Mouse (Mus musculus): ENCODE measurements around the gene Otulinl.
A peak's percentile ranks its signal among the peaks of the same experiment; 100 is the strongest.

The Otulinl gene

DNA sequence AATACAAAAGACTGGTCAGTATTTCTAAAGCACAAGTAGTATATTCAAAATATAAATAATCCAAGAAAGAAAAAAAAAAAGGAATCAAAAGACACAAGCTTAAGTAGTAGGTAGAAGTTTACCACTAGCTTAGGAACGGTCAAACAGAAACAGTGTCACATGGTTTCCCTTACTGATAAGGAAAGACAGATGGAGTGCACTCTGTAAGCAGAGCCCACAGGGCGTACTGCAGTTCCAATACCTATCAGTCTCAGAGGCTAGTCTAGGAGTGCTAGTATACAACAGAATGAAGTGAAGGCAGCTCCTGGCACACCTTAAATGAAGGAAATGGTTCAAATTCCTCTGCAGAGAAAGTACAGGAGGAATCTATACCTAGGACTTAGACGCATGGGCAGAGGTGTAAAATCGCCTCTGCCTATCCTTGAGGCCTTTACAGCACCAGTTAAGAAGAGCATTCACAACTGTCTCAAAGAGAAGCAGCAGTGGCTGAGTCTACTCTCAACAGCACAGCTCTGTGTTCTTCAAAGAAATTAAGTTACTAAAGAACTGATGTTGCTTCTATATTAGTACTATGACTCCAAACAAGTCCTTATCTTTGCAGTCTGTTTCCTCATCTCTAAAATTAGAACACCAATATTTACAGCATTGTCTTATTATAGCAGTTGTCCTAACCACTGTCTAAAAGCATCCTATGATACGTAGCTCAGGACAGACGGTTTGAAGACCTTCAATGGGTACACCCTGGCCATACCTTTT is 62.4 kb downstream of the Otulinl start:
- DNase-seq (ENCODE audit: low read depth, low spot score), result no peak

DNA sequence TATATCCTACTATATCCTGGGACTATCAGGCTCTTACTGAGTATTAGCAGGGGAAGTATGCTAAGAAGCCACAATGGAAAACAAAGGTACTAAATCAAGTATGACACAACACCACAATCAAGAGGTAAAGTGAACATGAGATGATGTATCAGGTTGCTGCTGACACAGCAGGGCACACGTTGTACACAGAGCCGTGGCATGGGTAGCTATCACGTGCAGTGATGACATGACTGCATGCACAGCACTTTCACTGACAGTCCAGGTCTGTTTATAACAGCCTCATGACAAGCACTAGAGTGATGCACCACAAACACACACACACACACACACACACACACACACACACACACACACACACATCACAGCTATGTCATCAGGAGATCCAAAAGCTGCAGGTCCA is 64.2 kb downstream of the Otulinl start:
- DNase-seq (ENCODE audit: low read depth, low spot score), result no peak

DNA sequence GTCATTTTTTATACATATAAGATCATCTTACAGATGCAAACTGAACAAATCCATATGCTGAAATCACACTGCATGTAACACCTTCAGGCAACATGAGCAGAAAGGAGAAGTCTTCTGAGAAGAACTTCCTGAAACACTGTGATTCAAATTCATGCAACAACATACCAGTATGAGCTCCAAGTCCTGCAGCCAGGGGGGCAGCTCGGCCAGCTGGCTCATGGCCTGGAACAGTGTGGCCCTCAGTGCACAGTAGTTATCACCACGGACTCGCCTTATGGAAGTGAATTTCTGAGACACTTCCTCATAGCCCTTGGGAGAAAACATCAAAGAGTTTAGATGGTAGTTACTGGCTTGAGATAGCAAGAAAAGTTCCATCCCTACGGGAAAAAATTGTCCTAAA is 65.2 kb downstream of the Otulinl start:
- DNase-seq (ENCODE audit: low read depth, low spot score), result no peak

DNA sequence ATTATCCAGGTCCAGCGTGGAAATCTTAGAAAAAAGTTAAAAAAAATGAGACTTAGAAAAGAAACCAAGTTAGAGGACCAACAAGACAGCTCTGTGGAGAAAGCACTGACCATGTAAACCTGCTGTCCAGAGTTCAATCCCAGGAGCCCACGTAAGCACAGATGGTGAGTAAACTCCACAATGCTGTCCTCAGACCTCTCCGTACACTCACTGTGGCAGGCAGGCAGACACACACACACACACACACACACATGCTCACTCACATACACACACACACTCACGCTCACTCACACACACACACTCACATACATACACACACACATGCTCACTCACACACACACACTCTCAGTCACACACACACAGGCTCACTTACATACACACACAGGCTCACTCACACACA is 68.1 kb downstream of the Otulinl start:
- DNase-seq (ENCODE audit: low read depth, low spot score), result no peak

DNA sequence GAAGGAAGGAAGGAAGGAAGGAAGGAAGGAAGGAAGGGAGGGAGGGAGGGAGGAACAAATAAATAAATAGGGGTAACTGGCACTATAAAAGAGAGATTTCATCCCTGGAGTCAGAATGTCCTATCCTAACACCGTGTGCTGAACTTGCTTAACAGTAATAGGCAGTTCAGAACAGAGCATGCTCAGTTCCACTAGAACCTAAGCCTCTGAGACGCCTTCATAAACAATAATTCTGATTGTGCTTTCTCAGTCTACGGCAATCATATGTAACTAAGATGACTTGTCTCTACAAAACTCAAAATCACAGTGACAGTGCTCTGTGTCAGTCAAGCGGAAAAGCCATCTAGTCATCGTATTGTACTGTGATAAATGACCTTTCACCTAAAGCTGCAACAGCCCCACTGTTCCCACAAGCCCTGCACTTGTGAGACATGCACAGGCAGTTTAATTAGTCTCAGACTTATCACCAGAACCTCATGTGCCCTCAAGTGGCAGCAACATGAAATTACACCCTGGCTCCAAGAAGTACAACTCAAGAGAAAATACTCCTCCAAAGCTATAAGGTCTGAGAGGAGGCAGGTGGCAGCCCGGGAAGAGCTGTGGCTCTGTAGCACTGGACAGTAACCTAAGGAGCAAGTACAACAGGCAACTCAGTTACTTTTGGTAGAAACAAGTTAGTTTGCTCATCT is 68.7 kb downstream of the Otulinl start:
- DNase-seq (ENCODE audit: low read depth, low spot score), result peak; percentile 72

DNA sequence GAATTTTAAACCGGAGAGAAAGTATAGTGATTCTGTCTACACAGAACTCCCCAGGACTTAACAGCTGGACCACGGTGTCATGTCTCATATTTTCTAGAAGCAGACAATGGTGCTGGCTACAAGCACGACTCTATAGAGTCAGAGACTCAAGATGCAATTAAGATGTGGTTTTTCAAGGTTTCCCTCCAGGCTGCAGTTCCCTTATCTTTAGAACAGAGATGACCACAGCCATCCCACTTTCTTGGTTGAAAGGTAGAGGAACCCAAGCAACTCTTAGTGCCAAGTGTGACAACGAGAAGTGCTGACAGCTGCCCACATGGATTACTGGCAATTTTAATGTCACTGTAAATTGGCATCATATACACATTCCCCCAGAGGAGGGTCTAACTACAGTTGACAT is 71.8 kb downstream of the Otulinl start:
- no peak for DNase-seq (ENCODE audit: low read depth, low spot score)

DNA sequence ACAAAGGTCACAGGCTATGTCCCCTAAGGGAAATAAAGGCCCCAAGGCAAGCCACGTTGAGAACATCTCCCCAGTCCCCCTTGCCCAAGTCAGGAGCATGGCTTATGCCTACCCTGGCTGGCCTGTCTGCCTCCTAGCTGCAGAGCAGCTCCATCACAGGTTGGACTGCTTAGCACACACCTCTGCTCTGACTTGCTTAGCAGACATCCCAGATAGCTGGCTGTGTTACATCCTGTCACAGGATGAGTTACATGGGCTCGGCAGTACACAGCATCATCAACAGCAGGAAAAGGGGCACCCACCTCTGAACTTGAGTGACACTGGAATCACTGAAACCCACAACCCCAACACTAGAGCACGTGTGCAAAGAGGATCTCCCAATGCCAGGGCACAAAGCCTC is 76.1 kb downstream of the Otulinl start:
- no peak for DNase-seq (ENCODE audit: low read depth, low spot score)
